Mouse (Mus musculus): ENCODE data around the gene Rtp4. TPM values are rescaled to one million over a fixed set of nuclear protein-coding genes. Genes with fewer than 3 reads are reported as not detected.

The Rtp4 gene
- total RNA-seq, 1 experiment from 2014 or later, result 34.6 TPM

DNA sequence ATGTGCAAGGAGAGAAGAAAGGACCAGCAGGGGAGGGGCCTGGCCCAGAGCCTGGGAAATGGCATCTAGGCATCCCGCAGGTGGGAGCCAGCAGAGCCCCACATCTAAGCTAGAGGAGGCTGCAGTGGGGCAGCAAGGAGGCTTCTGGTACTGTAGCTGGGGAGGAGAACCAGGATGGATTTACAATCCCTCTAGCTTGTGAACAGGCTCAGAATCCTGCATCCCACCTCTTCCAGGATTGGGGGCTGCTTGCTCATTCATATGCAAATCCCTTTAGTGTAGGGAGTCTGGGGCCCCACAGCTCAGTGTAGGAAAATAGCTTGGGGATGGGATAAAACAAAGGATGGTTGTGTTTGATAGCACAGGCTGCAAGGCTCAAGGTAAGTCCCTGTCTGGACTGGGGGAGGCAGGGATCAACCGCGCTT, 15.8 kb upstream of the Rtp4 start:
- no peak for ATAC-seq (replicated peaks in 1 of 2; ENCODE audit: insufficient read depth in 1 of 2, low FRiP score in 2 of 2, low TSS enrichment in 1 of 2, low read depth in 1 of 2, poor library complexity in 2 of 2, severe bottlenecking in 2 of 2)

GRCm38 (mm10) chr16:23505904-23506687, 14.0 kb upstream of the Rtp4 start:
- ATAC-seq (replicated peaks in 1 of 2; ENCODE audit: insufficient read depth in 1 of 2, low FRiP score in 2 of 2, low TSS enrichment in 1 of 2, low read depth in 1 of 2, poor library complexity in 2 of 2, severe bottlenecking in 2 of 2), result no peak

GRCm38 (mm10) chr16:23511166-23511935, 8.7 kb upstream of the Rtp4 start:
- ATAC-seq (replicated peaks in 1 of 2; ENCODE audit: insufficient read depth in 1 of 2, low FRiP score in 2 of 2, low TSS enrichment in 1 of 2, low read depth in 1 of 2, poor library complexity in 2 of 2, severe bottlenecking in 2 of 2), result no peak

DNA sequence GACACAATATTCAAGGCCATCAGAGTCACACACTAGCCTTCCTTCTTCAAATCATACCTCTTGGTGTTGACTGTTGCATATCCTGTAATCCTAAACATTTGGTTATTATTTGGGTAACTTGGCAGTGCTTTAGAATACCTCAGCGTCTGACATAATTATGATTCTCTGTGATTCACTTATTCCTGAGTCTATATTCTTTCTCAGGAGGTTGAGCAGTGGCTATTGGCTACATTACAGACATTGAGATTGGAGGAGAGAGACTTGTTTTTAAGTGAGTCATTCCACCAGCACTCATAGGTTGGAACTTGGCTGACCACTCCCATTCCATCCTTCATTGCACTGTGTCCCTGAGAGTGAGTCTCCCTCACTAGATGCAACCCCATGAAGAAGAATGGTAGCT, 6.7 kb upstream of the Rtp4 start:
- ATAC-seq (replicated peaks in 1 of 2; ENCODE audit: insufficient read depth in 1 of 2, low FRiP score in 2 of 2, low TSS enrichment in 1 of 2, low read depth in 1 of 2, poor library complexity in 2 of 2, severe bottlenecking in 2 of 2), result no peak

DNA sequence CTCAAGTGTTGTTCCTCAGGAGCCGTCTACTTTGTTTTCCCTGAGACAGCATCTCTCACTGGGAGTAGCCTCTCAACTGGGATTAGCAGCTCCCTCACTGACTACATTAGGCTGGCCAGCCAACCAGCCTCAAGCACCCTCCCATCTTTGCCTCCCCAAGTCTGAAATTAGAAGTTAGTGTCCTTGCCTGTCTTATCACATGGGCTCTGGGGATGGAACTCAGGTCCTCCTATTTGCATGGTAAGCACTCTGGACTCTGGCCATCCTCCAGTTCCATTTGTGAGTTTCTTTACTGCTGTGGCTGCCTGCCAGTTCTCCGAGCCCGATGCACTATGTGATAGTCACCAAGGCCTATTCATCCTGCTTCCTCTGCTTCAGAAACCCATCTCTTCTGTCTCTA, 4.3 kb upstream of the Rtp4 start:
- no peak for ATAC-seq (replicated peaks in 1 of 2; ENCODE audit: insufficient read depth in 1 of 2, low FRiP score in 2 of 2, low TSS enrichment in 1 of 2, low read depth in 1 of 2, poor library complexity in 2 of 2, severe bottlenecking in 2 of 2)

GRCm38 (mm10) chr16:23516606-23517005, 3.5 kb upstream of the Rtp4 start:
- ATAC-seq (replicated peaks in 1 of 2; ENCODE audit: insufficient read depth in 1 of 2, low FRiP score in 2 of 2, low TSS enrichment in 1 of 2, low read depth in 1 of 2, poor library complexity in 2 of 2, severe bottlenecking in 2 of 2), result no peak

GRCm38 (mm10) chr16:23517230-23517629, 2.9 kb upstream of the Rtp4 start:
- ATAC-seq (replicated peaks in 1 of 2; ENCODE audit: insufficient read depth in 1 of 2, low FRiP score in 2 of 2, low TSS enrichment in 1 of 2, low read depth in 1 of 2, poor library complexity in 2 of 2, severe bottlenecking in 2 of 2), result no peak

DNA sequence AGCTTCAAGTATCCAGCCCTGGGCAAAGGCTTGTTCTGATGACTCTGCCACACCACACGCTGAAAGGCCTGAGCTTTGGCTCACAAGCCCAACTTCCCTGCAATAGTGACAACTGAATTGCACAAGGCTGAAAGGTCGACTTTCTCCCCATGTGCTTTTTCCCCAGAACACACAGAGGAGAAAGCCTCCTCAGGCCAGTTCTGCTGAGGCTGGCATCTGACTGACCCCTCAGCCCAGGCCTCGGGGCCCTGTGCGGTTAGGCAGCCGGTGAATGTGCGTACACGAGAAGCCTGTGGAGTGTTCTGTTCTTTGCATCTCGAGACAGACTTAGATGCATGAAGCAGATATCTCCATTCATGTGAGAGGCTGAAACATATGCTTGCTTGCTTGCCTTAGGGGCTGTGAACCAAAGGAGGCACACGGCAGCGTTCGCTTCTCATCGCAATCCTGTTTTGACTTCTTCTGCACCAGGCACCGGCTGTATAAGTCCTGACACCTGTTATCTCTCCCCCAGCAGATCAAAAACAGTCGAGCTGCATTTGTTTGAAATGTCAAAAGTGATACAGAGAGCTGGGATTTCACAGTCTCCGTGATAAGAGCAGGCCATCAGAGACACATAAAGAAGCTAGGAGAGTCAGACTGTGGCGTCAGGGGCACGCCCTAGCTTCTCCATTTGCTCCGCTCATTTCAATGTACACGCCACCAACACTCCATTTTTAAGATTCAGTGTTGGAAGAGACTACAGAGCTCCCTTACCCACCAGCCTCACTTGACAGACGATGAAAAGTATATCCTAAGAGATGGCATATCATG, 2.1 kb upstream of the Rtp4 start:
- no peak for ATAC-seq (replicated peaks in 1 of 2; ENCODE audit: insufficient read depth in 1 of 2, low FRiP score in 2 of 2, low TSS enrichment in 1 of 2, low read depth in 1 of 2, poor library complexity in 2 of 2, severe bottlenecking in 2 of 2)

GRCm38 (mm10) chr16:23518567-23519369, 1.3 kb upstream of the Rtp4 start:
- ATAC-seq (replicated peaks in 1 of 2; ENCODE audit: insufficient read depth in 1 of 2, low FRiP score in 2 of 2, low TSS enrichment in 1 of 2, low read depth in 1 of 2, poor library complexity in 2 of 2, severe bottlenecking in 2 of 2), result no peak

DNA sequence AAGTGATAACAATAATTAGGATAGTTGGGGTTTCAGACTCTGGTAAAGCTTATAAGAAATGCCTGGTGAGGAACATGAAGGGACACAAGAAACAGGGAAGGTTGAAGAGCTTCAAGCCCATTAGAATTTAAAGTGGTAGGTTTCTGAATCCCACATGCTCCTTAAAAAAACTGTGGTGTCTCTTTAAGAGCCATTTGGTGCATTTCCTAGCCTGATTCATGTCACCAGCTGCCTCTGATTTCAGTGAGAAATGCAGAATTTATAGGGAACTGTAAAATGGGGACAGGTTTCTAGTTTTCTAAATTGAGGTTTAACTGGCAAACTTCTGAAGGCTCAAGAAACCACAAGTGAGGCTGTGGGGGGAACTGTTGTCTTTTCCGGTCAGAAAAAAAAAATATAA, 320 bp upstream of the Rtp4 start:
- ATAC-seq (replicated peaks in 1 of 2; ENCODE audit: insufficient read depth in 1 of 2, low FRiP score in 2 of 2, low TSS enrichment in 1 of 2, low read depth in 1 of 2, poor library complexity in 2 of 2, severe bottlenecking in 2 of 2), result no peak

DNA sequence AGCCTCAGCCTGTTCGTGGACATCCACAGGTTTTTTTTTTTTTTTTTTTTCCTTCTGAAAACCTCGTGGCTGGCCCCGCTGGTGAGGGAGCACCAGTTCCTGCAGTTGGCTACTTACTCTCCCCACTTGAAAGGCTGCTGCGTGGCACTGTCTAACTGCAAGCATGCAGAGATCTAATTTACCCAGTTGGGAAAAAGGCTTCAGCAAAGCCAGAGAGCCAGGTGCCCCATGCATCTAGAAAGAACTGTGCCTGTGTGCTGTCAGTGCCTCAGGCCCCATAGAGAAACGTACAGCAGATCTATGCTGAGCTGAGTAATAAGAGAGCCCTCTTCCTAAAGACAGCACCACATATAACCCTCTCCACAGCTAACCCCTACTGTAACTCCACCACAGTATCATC, 1.0 kb downstream of the Rtp4 start:
- ATAC-seq (replicated peaks in 1 of 2; ENCODE audit: insufficient read depth in 1 of 2, low FRiP score in 2 of 2, low TSS enrichment in 1 of 2, low read depth in 1 of 2, poor library complexity in 2 of 2, severe bottlenecking in 2 of 2), result no peak

GRCm38 (mm10) chr16:23522081-23522480, 2.0 kb downstream of the Rtp4 start:
- no peak for ATAC-seq (replicated peaks in 1 of 2; ENCODE audit: insufficient read depth in 1 of 2, low FRiP score in 2 of 2, low TSS enrichment in 1 of 2, low read depth in 1 of 2, poor library complexity in 2 of 2, severe bottlenecking in 2 of 2)

DNA sequence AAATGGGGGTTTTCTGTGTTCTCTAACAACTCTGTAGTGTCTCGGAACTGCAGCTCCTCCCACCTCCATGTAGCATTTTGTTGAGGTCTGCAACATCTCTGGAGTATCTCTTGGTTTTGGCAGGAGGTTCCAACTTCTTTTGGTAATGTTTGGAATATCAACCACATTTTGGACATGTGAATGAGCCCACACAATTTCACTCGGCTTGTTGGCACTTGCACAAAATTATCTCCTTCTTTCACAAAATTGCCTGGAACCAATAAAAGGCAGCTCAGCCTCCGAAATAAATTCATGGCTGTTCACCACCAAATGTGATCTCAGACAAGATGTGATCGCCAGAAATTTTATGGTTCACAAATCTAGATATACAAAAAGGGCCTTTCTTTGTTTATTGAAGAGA, 9.1 kb downstream of the Rtp4 start:
- no peak for ATAC-seq (replicated peaks in 1 of 2; ENCODE audit: insufficient read depth in 1 of 2, low FRiP score in 2 of 2, low TSS enrichment in 1 of 2, low read depth in 1 of 2, poor library complexity in 2 of 2, severe bottlenecking in 2 of 2)

- no peak for ATAC-seq (replicated peaks in 1 of 2; ENCODE audit: insufficient read depth in 1 of 2, low FRiP score in 2 of 2, low TSS enrichment in 1 of 2, low read depth in 1 of 2, poor library complexity in 2 of 2, severe bottlenecking in 2 of 2)
Observed at GRCm38 (mm10) chr16:23533707-23534106, 13.6 kb downstream of the Rtp4 start.

- ATAC-seq (replicated peaks in 1 of 2; ENCODE audit: insufficient read depth in 1 of 2, low FRiP score in 2 of 2, low TSS enrichment in 1 of 2, low read depth in 1 of 2, poor library complexity in 2 of 2, severe bottlenecking in 2 of 2), result no peak
Observed at GRCm38 (mm10) chr16:23541046-23541445, 21.0 kb downstream of the Rtp4 start.

GRCm38 (mm10) chr16:23542866-23543265, 22.8 kb downstream of the Rtp4 start:
- ATAC-seq (replicated peaks in 1 of 2; ENCODE audit: insufficient read depth in 1 of 2, low FRiP score in 2 of 2, low TSS enrichment in 1 of 2, low read depth in 1 of 2, poor library complexity in 2 of 2, severe bottlenecking in 2 of 2), result no peak

- no peak for ATAC-seq (replicated peaks in 1 of 2; ENCODE audit: insufficient read depth in 1 of 2, low FRiP score in 2 of 2, low TSS enrichment in 1 of 2, low read depth in 1 of 2, poor library complexity in 2 of 2, severe bottlenecking in 2 of 2)
Observed at GRCm38 (mm10) chr16:23544361-23544760, 24.3 kb downstream of the Rtp4 start.

Data from hematopoietic stem cell, adult 5-6 weeks (primary cell).